Mouse (Mus musculus) kidney, postnatal 25 days (tissue): ENCODE data around the gene Prkce.
A peak's percentile ranks its signal among the peaks of the same experiment; 100 is the strongest.

Experiments used
- DNase-seq, 2 experiments: peaks; one replicate each; pipeline ENCODE4 v3.0.0; 2021; ENCODE audit warnings: mixed read lengths in 2 of 2

Gene Prkce

DNA sequence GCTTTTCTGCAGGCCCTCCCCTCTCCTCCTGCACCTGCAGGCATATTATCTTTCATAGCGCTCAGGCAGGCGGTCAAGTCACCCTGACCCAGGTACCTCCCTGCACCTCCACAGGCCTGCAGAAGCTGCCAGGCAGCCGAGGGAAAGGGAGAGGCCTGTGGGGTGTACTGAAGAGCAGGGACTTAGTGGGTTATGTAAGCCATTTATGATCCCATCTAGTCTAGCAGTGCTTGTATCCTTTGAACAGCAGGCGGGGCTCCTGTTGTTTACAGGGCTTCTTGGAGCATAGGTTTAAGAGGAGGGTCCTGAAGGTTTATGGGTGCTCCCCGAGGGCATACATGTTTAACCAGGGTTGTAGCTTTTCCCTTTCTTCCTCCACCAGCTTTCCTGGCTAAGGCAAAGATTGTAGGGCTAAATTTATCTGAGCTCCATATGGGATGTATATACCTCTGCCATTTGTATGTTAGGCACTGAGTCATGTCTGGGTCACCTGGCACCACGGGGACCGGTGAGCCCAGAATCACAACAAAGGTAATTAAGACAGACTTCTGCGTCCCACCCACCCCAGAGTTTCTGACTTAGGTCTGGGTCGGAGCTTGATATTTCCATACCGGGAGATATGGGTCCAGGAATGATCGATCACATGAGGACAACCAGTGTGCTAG is 96.5 kb downstream of the Prkce start:
- DNase-seq = no peak

DNA sequence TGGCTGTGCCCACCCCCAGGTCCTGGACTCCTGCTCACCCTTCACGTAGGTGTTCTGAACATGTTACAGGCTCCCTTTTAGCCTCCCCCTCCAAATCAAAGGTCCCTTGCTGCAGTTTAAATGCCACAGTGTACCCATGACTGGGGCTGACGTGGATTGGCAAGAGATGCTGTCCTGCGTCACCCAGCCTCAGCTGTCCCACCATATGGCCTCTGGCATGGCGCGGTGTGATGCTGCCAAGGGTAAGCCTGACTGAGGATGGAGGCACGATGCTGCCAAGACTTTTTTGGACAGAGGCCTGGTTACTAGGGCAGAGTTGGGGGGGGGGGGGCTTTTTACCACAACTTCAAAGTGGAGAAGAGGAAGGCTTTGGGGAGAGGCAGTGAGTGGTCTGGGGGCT is 98.5 kb downstream of the Prkce start:
- no peak for DNase-seq

DNA sequence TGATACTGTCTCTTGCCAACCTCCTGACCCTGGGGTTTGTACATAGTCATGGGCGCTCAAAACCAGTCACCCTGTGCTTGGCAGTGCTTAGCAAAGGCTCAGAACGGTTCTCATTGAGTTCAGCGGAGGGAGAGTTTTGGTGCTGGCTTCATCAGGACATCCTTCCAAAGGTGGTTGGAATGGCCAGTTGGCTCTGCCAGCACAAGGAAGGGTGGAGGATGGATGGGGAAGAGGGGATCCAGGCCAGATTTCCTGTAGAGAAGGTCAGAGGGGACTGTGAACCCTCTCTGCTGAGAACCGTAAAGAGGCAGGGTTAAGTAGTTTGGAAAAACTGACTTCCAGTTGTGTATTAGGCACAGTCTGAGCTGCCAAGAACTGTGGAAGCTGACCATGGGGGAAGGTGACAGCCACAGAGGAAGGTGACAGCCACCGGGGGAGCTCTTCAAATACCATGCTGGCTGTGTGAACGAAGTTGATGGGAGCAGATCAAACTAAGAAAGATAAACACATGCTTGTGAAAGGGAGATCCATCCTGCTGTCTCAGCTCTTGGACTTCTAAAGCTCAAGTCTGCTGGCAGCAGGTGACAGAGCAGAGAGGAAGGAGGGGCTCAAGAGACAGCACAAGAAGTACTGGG is 99.7 kb downstream of the Prkce start:
- DNase-seq = no peak

DNA sequence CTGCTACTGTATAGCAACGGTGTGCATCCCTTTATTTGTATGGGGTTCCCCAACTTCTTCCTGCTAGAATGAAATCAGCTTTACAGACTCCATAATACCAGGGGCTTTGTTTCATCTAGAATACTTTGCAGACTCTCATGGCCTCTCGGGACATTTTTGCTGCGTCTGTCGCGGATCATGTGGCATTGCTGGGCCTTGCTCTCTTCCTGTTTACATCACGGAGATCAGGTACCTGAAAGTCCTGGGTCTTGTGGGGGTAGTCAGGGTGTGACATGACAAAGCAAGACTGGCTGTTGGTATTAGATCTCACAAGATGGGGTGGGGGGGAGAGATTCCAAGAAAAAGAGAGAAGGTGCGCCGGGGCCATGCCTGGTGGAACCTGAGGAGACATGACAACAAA is 102.1 kb downstream of the Prkce start:
- DNase-seq = no peak

DNA sequence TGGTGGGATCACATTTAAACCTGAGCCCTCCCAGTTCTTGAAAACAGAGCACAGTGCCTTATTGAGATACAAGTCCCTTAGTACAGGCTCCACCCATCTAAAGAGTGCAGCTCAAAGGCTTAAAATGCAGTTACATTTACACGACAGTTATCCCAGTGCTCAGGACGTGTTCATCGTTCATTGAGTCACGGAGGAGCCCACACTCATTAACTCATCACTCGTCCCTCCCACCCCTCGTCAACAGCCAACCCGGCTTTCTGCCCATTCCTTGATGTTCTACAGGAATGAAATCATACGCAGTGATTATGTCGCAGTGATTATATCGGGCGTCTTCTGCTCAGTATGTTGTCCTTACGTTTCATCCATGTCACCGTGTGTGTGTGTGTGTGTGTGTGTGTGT is 102.9 kb downstream of the Prkce start:
- DNase-seq = no peak

DNA sequence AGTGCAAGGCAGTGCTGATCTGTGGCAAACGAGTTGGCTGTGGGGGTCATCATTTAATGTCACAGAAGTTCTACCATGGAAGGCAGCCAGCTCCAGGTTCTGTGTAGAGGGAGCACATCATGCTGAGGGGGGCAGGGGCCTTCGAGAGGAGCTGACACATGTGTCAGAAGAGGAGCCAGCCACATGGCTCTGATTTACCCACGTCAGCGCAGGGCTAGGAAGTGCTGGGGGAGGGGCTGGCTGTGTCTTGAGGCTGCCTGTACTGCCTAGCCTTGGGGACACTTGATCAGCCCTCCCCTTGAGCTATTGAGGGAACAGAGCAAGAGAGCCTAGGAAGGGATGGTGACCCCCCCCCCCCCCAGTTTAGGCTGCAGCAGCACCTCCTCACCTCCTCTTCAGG is 103.7 kb downstream of the Prkce start:
- DNase-seq = no peak

DNA sequence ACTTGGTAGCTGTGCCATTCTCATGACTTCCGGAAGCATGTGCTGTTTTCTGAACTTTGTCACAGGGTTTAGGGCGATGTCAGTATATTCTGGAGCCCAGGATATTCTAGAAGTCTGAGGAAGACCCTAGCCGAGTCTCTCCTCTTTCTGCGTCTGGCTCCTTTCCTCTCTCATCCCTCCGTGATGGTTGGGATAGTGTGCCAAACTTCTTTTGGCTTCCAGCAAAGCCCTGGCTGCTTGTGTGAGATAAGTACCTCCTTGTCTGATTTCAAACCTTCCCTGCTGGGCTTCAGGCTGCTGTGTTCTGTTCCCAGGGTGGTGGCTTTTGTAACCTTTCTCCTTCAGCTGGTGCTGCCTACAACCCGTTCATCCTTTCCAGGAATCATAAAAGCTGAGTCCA is 105.4 kb downstream of the Prkce start:
- no peak for DNase-seq

DNA sequence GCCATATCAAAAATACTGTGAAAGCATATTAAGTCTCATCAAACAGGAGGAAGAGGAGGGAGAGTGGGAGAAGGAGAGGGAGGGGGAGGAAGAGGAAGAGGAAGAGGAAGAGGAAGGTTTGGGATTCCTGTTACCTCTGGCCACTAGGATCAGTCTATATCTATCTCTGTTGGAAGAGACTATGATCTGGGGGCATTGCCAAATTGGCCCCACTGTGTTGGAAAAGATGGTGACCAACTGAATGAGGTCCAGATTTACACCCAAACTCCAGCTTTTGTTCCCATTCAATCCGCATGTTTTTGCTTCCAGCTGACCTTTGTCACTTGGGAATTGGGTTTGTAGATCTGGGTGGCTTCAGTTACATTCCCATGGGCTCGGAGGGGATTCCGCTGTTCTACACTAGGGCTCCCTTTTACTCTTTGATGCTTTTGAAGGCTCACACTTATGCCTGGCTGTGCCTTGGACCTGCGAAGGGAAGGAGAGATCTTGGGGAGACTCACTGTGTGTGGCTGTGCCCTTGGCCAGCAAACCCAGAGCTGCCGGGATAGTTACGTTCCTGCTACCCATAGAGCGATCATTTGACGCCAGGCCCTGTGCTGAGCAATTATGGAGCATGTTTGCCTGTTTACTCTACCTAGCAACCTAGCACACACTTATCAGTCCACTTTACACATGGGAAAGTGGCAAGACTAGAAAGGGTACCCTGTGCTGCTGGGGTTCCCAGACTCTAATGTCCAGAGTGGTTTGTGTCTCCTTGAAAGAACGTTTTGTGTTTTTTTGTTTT is 106.2 kb downstream of the Prkce start:
- DNase-seq = no peak

DNA sequence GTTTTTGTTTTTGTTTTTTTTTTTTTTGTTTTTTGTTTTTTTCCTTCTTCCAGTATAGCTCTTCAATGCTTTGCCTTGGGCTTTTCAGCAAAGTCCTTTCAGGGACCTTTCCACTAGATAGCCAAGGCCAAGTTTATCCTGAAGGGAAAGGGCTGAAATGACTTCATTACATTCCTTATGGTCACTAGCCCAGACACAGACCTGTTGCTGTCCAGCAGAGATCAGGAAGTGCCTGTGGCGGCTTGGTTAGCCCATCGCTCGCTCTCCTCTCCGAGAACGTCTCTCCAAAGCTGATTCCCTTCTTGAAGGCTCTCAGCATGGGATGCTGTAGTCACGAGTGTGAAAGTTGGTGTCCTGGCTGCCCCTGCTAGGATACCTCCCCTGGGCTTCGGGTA is 106.8 kb downstream of the Prkce start:
- DNase-seq = no peak

DNA sequence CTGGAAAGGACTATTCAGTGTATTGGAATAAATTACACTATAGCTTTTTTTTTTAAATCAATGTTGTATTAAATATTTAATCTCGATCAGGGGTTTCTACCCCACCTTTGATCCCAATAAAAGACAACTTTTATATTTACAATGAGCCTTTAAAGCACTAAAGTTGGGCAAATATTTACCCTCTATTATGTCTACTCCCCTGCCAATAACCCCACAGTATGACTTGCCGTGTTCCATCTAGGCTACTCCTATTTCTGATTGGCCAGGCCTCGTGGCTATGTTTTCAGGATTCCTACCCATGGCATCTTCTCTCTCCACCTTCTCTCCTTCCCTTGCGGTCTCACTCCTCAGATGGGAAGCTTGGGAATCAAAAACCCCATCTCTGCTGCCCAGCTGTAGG is 108.8 kb downstream of the Prkce start:
- DNase-seq = no peak

DNA sequence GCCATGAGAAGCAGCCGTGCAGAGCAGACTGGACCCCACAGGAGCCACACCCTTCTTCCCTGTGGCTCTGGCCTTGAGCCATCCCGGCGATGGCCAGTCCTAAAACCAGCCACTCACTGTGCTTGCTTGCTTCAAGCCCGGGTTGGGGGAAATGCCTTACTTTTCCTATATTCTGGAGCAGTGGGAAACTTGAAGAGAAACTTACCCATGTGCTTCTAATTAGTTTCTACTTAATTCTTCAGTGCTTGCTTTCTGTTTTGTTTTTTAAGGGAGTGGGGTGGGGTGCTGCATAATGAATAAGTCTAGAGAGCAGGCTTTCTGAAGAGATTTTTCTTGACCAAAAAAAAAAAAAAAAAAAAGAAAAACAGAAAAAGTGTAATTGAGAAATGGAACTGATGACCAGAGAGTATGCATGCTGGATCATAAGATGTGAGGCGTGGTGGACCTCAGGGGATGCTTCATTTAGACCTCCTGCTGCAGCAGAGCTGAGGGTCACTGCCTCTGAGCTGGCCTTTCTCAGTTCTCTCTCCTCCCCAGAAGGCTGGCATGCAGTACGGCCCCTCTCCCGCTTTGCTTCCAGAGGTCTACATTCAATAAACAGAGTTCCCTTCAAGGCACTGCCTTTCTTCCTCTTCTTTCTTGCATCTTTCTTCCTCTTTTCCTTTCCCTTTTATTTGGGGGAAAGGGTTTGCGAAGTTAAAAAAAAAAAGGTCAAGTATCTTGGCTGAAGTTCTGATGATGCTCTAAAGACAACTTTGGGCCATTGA is 109.6 kb downstream of the Prkce start:
- no peak for DNase-seq

DNA sequence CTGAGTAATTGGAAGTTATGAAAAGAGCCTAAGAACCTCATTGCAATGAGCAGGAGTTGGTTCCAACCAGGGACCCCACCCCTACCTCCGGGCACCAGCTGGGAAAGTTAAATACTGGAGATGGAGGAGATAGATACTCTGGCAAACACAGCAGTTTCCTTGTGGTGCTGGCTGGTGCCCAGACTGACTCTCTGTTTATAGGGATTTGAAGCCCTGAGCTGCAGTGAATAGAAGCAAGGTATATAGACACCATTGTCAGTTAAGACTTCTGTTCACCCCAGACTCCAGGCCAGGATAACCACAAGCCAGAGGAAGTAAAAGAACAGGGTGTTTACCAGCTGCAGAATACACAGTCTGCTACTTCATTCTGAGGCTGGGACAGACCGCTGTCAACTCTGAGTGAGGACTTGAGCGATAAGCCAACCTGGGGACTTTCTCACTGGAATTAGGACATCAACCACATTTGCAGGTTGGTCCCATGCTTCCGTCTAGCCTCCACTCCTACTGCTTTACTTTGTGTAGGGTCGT is 110.5 kb downstream of the Prkce start:
- no peak for DNase-seq

DNA sequence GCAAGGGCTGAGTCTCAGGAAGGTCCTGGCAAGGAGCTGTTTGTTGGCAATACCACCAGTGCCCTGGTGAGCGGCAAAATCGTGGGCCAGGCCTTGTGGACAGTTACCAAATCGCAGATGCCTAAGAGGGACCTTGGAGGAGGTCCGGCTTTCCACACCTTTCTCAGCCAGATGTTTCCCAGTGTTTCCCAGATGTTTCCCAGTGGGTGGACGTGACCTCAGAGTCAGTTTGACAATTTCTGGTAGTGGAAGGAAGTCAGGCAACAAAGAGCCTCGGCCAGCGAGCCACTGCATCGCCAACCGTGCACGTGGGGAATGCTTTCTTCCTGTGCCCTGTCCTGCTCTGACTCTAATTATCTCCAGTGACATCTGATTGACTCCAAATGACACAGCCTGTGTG is 112.2 kb downstream of the Prkce start:
- DNase-seq = peak in 1 of 2 experiments; percentile 47

DNA sequence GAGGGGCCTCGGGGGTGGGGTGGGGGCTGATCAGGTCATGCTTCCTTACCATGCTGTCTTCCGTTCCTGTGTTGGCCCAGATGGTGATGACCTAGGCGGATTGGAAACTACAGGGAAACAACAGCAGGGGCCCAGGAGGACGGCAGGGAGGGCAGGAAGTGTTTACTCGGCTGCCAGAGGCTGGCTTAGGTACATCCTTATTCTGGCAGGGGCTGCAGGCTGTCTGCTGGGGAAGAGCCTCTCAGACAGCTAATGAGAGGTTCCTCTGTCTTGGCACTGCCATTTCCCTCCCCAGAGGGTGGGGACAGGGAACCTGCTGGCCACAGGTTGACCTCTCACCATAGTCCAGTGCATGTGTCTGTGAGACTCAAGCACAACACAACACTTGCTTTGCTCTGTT is 116.2 kb downstream of the Prkce start:
- DNase-seq = peak; percentile 28 to 78

DNA sequence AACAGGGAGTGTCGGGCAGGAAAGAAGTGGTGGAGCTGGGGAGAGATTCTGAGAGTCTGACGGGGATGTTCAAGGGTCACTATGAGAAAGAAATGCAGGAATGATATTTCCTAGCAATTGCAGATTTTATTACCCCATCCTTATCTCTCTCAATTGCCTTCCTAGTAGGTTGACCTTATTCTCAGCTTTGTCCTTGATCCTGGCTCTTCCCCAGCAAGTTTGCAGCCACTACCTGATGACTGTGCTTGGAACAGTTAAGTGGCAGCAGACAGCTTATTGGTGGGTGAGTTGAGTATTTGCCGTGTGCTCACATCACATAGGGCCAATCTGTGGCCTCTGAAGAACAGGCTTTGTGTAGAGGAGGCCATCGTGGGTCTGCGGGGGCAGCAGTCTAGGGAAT is 117.5 kb downstream of the Prkce start:
- DNase-seq = no peak

DNA sequence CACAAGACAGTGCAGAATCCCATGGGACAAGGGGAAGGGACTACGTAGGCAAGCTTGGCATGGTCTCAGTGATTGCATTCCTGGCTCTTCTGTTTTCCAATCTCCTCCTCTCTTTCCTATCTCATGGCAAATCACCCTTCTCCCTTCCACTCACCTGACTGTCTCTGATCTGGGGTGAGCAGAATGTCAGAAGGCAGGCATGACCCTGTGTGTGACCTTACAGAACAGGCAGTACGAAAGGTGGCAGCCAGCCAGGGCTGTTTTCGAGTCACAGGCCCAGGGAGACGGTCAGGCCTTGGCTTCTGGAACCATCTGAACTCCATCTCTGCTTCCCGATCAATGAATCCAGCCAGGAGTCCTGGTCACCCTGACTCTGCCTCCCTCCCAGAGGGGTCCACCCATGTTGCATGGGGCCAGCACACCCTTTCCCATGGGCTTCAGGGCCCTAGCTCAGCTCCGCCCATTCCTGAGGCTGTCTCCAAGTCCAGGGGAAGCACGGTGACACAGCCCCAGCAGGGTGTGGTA is 119.2 kb downstream of the Prkce start:
- peak; percentile 88 to 90 for DNase-seq

DNA sequence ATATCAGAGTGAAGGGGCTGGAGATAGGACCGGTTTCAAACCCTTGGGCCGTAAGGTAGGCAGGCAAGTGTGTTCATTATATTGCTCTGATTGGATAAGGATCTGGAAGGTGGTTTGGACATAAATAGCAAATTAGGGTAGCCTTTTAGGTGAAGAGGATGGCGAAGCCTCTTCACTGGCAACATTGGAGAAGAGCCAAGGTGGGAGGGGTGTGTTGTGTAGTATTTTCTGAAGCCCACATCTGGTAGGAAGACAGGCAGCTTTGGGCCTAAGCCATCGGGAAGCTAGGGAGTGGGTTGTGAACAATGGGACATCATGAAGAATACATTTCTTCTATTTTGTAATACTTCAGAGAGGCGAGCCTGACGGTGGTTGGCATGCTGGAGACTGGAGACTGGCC is 125.1 kb downstream of the Prkce start:
- no peak for DNase-seq

DNA sequence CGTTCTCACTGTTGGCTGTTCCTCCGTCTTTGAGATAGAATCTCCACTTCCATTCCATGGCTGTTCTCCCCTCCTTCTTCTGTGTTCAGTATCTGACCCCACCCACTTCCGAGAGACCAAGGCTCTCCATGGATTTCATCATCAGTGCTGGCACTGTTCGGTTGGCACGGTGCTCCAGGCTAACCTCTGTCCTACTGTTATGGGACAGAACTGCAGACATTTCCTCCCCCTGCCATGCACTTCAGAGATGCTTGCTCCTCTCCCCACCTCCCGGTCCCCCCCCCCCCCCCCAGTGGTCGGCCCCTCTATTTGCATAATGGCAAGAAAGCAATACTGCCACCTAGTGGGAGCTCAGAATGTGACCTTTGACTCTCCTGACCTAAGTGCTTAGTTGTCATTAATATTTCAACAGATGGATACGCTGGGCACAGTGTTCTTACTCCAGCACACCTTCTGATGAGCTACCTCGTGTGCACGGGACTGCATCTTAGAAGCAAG is 125.7 kb downstream of the Prkce start:
- peak; percentile 76 to 80 for DNase-seq

DNA sequence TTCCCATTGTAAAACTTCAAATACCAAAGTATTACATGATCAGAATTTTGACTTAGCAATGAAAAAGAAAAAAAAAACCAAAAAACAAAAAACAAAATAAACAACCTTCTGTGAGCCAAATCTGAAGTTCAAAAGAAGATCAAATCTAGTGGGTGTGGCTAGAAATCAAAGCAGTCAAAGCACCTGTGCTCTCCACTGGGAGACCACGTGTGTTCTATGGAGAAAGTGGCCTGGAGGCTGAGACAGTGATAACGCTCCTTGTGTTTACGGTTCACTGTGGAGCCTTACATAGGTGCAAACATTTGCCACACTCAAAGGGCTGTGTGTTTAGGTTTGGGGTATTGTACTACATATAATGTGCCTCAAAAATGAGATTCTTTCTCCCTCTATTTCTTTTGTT is 132.0 kb downstream of the Prkce start:
- DNase-seq = no peak

DNA sequence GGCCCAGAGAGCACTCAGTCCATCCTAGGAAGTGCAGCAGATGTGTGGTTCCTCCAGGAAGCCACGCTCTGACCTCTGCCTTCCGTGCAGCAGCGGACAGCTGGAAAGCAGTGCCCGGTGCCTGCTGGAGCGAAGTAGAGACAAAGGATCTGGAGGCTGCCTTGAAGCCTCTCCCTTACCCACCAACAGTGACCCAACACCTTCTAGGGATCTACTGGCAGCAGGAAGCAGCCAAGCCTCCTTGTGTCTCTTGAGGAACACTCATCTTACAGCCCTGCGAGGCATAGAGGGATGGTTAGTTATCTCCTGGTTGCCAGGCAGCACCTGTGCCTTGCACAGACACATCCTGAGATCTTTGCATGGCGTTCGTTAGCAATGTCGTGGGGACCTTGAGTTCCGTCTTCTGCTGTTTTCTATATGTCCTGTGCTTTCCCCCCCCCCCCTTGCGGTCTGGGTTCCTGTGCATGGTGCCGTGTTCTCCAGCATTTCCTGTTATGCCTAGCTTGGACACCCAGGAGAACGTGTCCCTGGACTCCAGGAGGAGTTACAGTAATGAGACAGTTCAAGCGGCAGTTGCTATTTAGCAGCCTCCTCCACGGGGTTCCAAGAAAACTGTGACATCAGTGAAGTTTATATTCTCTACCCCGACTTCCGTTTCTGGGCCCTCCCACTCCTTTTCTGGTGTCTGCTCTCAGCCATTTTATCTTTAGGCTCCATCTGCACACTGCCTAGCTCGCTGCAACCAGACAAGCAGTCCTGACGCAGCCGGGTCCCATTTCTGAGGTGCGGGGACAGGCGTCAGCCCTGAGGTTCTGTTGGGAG is 133.4 kb downstream of the Prkce start:
- DNase-seq = peak; percentile 48 to 68

DNA sequence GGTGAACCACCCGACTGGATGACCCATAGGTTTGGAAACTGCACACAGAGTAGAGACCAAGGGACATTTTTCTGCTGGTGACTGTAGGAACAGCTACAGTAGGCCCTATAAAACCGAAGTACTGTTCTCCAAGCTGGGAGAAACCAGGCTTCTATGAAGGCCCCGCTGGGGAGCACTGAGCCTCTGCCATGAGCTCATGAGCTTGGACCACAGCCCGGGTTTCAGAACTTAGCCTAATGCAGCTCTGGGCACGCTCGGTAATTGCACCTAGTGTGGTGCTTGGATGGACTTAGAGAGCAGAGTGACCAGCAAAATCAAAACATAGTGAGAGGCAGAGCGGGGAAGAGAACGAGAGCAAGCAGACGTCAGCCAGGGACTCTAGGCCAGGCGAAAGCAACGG is 134.7 kb downstream of the Prkce start:
- peak; percentile 39 to 59 for DNase-seq

DNA sequence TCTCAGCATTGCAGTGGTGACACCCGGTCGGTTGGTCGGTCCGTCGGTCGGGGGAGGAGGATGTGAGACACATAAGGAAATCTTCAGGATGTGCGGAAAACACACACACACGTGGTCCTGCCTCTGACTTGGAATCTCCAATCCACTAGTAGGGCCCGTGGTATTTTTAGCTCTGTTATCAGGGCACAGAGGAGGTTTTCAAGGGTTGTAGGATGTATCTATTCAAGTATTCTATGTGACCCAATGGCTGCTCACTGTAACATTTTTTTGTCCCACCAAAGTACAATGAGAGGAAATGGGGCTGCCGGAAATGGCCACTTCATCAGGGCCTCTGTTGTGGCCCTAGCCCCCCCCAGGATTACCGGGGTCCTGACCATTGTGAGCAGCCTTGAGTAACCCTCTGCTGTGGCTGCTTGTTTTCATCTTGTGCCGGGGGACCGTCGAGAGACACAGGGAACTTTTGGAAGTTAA is 135.3 kb downstream of the Prkce start:
- peak; percentile 51 to 75 for DNase-seq
